Mouse (Mus musculus): ENCODE results near the gene Lcn8. TPM values are rescaled to one million over a fixed set of nuclear protein-coding genes. Genes with fewer than 3 reads are reported as not detected.
"Not testable (repeated sequence)": the region's sequence is repeated elsewhere in the genome, so short reads cannot be mapped to it uniquely, and the experiment has no call there.

Lcn8 gene
- total RNA-seq, 2 experiments from 2014 or later, result not detected

DNA sequence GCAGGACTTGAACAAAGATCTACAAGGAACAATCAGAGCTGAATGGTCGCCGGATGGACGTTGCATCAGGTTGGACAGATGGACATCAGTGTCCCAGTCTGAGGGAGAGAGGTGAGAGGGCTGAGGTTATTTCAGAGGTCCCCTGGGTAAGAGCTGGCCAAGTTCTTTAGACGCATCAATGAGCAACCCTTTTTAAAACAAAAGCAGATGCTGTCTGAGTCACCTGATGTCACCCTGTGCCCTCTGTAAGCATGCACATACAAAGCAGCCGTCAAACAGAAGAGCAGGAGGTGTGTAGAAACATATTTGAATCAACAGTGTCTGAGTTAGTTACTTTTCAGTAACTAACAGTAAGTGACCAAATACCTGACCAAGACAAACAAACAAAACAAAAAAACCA is 11.2 kb downstream of the Lcn8 start:
- no peak for DNase-seq (ENCODE audit: low spot score in 2 of 2)

DNA sequence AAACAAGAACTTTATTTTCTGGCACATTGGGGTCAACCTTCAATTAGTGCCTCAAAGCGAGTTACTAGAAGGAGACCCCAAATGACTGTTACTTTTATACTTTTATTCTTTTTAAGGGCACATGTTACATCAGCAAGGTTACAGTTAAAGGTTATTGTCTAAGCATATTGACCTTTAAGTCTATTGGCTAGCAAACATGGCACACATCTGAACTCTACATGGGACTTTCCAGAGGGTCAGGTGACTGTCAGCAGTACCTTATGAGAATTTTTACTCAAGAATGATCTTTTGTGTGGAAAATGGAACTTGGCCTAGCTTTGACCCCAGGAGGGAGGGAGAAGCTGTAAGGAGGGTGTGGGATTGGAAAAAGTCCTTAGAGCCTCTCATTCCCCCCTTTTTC is 13.6 kb downstream of the Lcn8 start:
- DNase-seq (ENCODE audit: low spot score in 2 of 2), result no peak

DNA sequence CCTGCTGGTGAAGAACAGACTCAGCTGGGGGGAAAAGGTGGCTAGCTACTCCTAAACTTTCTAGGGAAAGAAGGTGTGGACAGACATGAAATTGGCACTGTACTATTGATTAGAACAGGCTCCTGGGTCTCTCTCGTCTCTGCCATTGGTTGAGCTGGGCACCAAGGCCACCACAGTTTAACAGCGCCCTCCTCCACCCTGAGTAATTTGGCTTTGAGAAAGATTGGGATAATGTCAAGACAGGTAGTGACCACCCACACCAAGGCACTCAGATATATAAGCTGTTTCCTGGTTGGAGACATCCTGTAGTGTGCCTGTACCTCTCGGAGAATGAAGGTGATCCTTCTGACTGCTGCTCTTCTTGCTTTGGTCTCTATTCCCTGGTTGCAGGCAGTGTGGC is 23.6 kb downstream of the Lcn8 start, which contains the start of gene Lcn6:
Gene Lcn6 (plus strand): TSS at position 301 of the 400 bp plus-strand sequence.
- DNase-seq (ENCODE audit: low spot score in 2 of 2), result no peak

DNA sequence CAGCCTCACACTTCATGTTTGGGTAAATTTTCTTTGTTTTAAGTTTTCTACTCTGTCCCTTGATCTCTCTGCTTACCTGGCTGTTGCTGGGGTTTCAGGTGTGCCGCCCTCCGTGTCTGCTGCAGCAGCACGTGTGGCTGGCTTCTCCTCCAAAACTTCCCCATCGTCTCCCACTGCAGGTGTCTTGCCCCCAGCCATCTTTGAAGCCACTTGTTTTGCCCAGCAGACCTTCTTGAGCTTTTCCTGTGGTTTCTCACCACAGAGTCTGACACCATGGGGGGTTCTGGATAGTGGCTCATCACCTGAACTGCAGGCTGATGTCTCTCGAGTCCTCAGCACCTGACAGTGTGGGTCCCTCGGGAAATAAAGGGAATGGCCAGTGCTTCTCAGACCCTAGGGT is 26.6 kb downstream of the Lcn8 start:
- DNase-seq (ENCODE audit: low spot score in 2 of 2), result no peak

DNA sequence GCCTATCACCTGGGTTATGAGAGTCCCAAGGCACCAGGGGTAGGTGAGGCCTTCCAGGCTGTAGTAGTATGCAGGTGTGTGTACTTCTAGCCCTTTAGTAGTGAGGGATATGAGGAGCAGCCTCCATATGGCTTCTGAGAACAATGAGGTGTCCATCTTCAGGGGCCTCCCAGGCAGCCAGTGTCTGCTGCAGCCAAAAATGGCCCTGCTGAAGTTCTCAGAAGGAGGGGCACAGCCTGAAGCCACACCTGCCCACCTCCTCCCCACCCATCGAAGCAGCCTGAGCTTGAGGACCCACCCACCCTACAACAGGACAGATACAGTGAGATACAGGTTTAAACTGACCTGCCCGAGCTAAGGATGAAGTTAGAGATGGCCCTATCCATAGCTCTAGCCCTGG is 29.5 kb downstream of the Lcn8 start, which contains the start of gene Lcn10:
Gene Lcn10 (plus strand): TSS at position 301 of the 400 bp plus-strand sequence.
- DNase-seq (ENCODE audit: low spot score in 2 of 2), result no peak

DNA sequence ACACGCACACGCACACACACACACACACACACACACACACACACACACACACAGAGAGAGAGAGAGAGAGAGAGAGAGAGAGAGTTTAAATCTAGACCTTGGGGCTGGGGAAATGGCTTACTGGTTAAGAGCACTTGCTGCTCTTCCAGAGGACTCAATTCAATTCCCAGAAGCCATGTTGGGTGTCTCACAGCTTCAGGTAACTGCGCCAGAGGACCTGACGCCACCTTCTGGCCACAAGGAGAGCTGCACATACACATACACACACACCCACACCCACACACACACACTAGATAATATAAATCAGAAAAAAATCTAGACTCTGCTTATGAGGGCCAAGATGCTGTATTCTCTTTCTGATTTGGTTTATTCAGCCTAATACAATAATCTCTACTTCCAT is 34.0 kb downstream of the Lcn8 start:
- DNase-seq (ENCODE audit: low spot score in 2 of 2), result no peak

DNA sequence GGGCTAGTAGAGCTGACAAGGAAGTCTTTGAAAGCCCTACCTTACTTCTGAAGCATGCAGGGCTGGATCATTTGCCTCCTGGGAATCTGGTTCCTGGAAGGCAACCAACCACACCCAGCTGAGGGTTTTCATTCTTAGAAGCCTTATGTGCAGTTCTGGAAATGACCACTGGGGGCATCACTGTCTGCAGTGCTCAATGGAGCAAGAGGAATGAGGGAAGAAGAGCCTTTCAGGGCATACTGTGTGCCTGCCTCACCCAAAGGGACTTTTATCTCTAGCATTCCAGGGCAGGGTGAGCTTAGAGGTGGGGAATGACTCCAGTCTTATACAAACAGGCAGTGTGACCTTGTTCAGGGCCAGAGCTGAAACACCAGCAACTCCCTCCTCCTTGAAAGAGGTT is 41.7 kb downstream of the Lcn8 start:
- DNase-seq (ENCODE audit: low spot score in 2 of 2), result peak in 1 of 2 experiments; percentile 71

DNA sequence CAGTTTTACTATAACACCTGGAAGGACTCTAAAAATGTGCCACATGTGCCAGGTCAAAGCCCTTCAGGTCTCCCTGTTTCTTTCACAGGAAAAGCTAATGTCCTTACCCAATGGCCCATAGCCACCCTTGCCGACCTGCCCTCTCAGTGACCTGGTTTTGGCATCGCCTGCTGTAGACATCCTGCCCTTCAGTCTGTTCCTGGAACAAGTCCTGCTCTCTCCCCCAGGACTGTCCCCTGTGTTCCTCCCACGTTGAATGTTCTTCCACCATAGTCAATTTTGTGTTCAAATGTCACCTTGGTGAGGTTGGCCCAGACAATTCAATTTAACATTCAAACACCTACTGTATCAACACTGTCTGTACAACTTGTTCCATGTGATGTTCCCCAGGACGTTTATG is 44.0 kb downstream of the Lcn8 start:
- DNase-seq (ENCODE audit: low spot score in 2 of 2), result no peak

DNA sequence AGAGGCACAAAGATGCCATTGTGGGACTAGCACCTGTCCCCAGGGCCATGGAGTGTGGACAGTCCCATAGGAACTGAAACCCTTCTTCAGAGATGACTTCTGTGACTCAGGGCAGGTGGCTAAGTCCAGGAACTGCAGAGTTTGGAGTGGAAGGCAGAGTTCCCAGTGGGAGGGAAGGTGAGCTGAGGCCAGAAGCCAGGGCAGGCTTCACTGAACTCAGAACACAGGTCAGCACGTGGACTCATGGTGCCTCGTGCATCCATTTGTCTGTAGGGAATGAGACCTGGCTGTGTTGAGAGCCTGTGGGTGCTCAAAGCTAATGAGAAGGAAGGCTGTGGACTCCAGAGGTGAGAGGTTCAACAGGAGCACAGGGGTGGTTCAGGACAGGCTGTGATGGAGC is 45.8 kb downstream of the Lcn8 start:
- DNase-seq (ENCODE audit: low spot score in 2 of 2), result no peak

DNA sequence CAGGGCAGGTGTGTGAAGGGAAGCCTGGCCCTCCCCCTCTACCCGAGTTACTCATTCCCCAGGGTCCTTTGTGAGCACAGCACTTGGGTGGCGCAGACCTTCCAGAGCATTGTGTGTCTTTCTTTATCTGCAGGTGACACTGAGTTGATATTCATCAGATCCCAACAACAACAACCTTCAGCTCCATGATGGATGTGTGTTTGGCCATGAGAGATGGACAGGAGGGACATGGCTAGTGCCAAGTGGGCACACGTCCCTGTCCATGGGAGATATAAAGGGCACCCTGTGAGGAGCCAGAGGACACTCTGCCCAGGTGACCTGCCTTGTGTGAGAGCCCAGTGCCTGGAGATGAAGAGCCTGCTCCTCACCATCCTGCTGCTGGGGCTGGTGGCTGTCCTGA is 46.8 kb downstream of the Lcn8 start, which contains the start of gene Obp2a:
Gene Obp2a (plus strand): TSS at position 301 of the 400 bp plus-strand sequence.
- not testable (repeated sequence) for DNase-seq (ENCODE audit: low spot score in 2 of 2)

DNA sequence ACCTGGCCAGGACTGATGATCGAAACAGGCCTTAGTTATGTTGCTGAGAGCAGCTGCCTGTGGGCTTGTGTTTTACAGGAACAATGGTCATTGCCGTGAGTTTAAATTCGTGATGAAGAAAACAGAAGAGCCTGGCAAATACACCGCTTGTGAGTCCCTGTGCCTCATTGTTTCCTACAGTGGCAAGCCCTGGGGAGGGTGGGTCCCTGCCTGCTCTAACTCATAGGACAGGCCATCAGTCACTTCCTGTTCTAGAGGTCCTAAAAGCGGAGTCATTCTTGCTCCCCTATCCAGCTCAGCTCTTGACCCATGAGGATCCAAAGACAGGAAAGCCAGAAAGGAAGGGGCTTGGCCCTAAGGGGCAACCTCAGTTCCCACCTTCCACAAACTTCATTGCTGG is 48.1 kb downstream of the Lcn8 start:
- DNase-seq (ENCODE audit: low spot score in 2 of 2), result no peak

DNA sequence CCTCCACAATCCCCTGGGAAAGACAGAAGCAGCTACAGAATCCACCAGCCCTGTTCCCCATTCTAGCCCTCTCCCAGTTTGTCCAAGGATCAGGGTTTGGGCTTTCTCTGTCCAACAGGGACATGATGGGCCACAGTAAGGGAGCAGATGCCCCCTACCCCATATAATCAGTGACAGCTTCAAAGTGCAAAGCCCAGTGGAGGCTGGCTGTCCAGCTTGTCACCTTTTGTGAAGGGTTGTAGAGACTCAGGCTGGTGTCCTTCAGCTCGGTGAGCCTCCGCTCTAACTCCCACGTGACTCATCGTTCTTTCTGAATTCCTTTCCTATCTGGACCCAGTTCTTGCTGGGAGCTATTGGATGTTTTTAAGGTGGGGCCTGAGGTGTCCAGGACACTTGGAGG is 50.8 kb downstream of the Lcn8 start:
- DNase-seq (ENCODE audit: low spot score in 2 of 2), result no peak

Other genes starting within 250 kb of the Lcn8 start
- under 1 TPM; 0.15 to 0.76 TPM for gene Fut7, start 229.9 kb upstream of the Lcn8 start, total RNA-seq (2021)
- 100 to 1,000 TPM; 173 to 176 TPM for gene Abca2, start 224.4 kb upstream of the Lcn8 start, total RNA-seq (2021)
- gene Clic3, start 196.3 kb upstream of the Lcn8 start, total RNA-seq (2021), result 1 to 10 TPM in 1 of 2 experiments, under 1 TPM in 1; 0.66 to 1.0 TPM
- 10 to 100 TPM; 56.7 to 61.3 TPM for gene Paxx, start 192.0 kb upstream of the Lcn8 start, total RNA-seq (2021)
- gene Ptgds, start 183.1 kb upstream of the Lcn8 start, total RNA-seq (2021), result 100 to 1,000 TPM; 572 to 608 TPM
- not detected for gene Lcn12, start 159.2 kb upstream of the Lcn8 start, total RNA-seq (2021)
- gene Fbxw5, start 152.4 kb upstream of the Lcn8 start, total RNA-seq (2021), result 100 to 1,000 TPM; 114 to 115 TPM
- gene C8g, start 151.4 kb upstream of the Lcn8 start, total RNA-seq (2021), result 1 to 10 TPM; 1.3 to 2.1 TPM
- 10 to 100 TPM; 10.9 to 12.0 TPM for gene Traf2, start 106.2 kb upstream of the Lcn8 start, total RNA-seq (2021)
- 100 to 1,000 TPM; 212 to 213 TPM for gene Edf1, start 95.3 kb upstream of the Lcn8 start, total RNA-seq (2021)
- 1 to 10 TPM; 2.1 to 4.0 TPM for gene Mamdc4, start 78.3 kb upstream of the Lcn8 start, total RNA-seq (2021)
- gene Phpt1, start 77.9 kb upstream of the Lcn8 start, total RNA-seq (2021), result 10 to 100 TPM; 63.0 to 66.2 TPM
- gene Ajm1, start 71.4 kb upstream of the Lcn8 start, total RNA-seq (2021), result 100 to 1,000 TPM in 1 of 2 experiments, 10 to 100 TPM in 1; 98.6 to 102 TPM
- 100 to 1,000 TPM; 150 to 155 TPM for gene Rabl6, start 44.6 kb upstream of the Lcn8 start, total RNA-seq (2021)
- gene Ccdc183, start 35.4 kb upstream of the Lcn8 start, total RNA-seq (2021), result not detected
- 10 to 100 TPM; 16.7 to 17.5 TPM for gene Tmem141, start 31.1 kb upstream of the Lcn8 start, total RNA-seq (2021)
- 1 to 10 TPM in 1 of 2 experiments, under 1 TPM in 1; 0.56 to 1.1 TPM for gene Fcna, start 25.1 kb upstream of the Lcn8 start, total RNA-seq (2021)
- gene Lcn5, start 4.8 kb downstream of the Lcn8 start, total RNA-seq (2021), result not detected
- not detected for gene Lcn6, start 23.7 kb downstream of the Lcn8 start, total RNA-seq (2021)
- not detected for gene Lcn10, start 29.6 kb downstream of the Lcn8 start, total RNA-seq (2021)
- not detected for gene Obp2a, start 46.9 kb downstream of the Lcn8 start, total RNA-seq (2021)
- gene Bmyc, start 53.6 kb downstream of the Lcn8 start, total RNA-seq (2021), result 10 to 100 TPM; 92.5 to 96.1 TPM
- gene Obp2b, start 83.9 kb downstream of the Lcn8 start, total RNA-seq (2021), result not detected
- gene Lcn3, start 112.4 kb downstream of the Lcn8 start, total RNA-seq (2021), result not detected
- gene Lcn11, start 123.9 kb downstream of the Lcn8 start, total RNA-seq (2021), result not detected
- gene Gm13539, start 129.1 kb downstream of the Lcn8 start, total RNA-seq (2021), result not detected
- gene Glt6d1, start 162.7 kb downstream of the Lcn8 start, total RNA-seq (2021), result not detected
- not detected for gene Lcn9, start 170.0 kb downstream of the Lcn8 start, total RNA-seq (2021)
- gene Sohlh1, start 194.1 kb downstream of the Lcn8 start, total RNA-seq (2021), result not detected
- 10 to 100 TPM; 39.9 to 43.2 TPM for gene Kcnt1, start 210.6 kb downstream of the Lcn8 start, total RNA-seq (2021)

All from layer of hippocampus, adult 18-20 months (tissue).